Comparison of ENCODE assay signal across 12 mouse cellular contexts in genomic region chr8:126800976-126801375, GRCm38 (mm10).
"Had no signal": no experiment of that assay in that cellular context is flagged by ENCODE, and none has a peak within 500 bp of the region (broad histone marks: within the 10 kb centered on the region; RNA-seq: fewer than 3 reads in every experiment).

No protein-coding gene starts in this region.

- DNase-seq: left cerebral cortex, postnatal 4 days; liver; liver, embryonic 13.5 days; liver, postnatal 0 days; lung, adult 18-20 months; lung, adult 2 months; lung, embryonic 14.5 days; lung, postnatal 10 days; lung, postnatal 14 days; lung, postnatal 36 days; lung, postnatal 4 days; midbrain, embryonic 14.5 days had no signal
